Mouse (Mus musculus) cortical plate, adult 2 months (tissue): ENCODE data around the gene Col15a1.

Experiments
- CTCF ChIP-seq: fragments of 200-500 bp; IDR thresholded peaks from 2 replicates; pipeline ENCODE4 v1.5.1; 2011; ENCODE audit warnings: mild to moderate bottlenecking, control low read depth, low read length; ENCODE audit not compliant: insufficient read depth; ENCODE audit errors: extremely low read depth
- POLR2A ChIP-seq: fragments of 200-500 bp; IDR thresholded peaks from 2 replicates; pipeline ENCODE4 v1.6.1; 2011; ENCODE audit warnings: mild to moderate bottlenecking, low read length, control low read depth; ENCODE audit not compliant: insufficient read depth; ENCODE audit errors: extremely low read depth

- TF ChIP-seq CTCF = no peak
- TF ChIP-seq POLR2A = no peak
Observed at GRCm38 (mm10) chr4:47293771-47294543, 86.0 kb downstream of the Col15a1 start.
